ENCODE assay signal across 9 mouse cellular contexts in the genomic region with DNA sequence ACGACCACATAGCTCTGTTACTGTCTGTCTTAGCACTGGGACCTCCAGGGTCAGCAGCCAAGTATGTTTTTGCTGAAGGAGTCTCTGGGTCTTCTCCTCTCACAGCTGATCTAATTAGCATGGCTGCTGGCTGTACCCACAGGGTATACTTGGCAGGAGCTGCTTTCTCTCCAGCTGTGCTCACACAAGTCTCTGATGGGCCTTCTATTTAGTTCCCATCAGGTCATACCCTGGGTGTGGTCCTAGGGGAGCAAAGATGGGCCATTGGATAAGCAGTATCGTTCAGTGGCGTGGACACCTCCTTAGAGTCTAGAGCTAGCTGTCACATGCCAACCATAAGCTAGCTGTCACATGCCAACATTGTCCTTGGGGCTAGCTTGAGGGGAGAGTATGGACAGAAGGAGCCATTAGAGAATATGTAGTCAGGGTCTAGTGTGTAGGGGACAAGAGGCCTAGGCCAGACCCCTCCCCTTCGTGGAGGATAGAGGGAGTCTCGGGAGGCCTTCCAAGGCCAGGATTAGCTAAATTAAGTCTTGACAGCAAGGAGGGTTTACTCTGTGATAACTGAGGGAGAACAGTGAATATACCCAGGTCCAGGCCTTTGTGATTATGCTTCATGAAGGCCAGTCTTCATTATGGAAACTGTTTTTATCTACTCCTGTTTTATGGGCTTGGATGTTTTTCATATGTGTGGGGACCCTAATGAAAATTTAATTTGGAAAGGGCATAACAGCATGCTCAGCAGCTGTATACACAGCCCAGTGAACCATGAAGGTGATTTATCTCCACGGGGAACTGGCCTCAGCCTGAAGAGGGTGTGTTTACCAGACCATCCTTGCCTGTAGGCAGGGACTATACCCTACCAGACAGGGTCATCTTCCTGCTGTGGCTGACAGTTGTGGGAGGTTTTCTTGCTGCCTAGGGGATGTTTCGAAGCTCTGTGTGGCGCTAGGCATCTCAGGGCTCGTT.
DNase-seq lines count a peak whose midpoint lies in the region; ATAC-seq and TF ChIP-seq lines count a peak whose summit lies in the region.
"Had no signal": no experiment of that assay in that cellular context is flagged by ENCODE, and none has a peak within 500 bp of the region (broad histone marks: within the 10 kb centered on the region; RNA-seq: fewer than 3 reads in every experiment).

No protein-coding gene starts in this region.

- no peak overlapping the region for H3K4me3 ChIP-seq in liver, embryonic 12.5 days
- no peak overlapping the region for H3K4me3 ChIP-seq in kidney, postnatal 0 days (replicated peaks; ENCODE audit: low read depth, low read length)
- H3K4me3 ChIP-seq: forebrain, embryonic 15.5 days had no signal

- no peak for TF ChIP-seq CTCF in kidney, postnatal 0 days (IDR thresholded peaks at IDR 0.05; ENCODE audit: low read depth)

- no peaks in the 10 kb centered on the region for H3K9me3 ChIP-seq in liver, embryonic 12.5 days (replicated peaks)
- H3K9me3 ChIP-seq in kidney, postnatal 0 days (replicated peaks; ENCODE audit: low read length): no peaks in the 10 kb centered on the region
- H3K9me3 ChIP-seq: forebrain, embryonic 15.5 days had no signal

- 0 out of 2 replicates have a peak, but pooled peaks have one; percentile 26 for ATAC-seq in cerebellum, adult (ENCODE audit: insufficient number of reproducible peaks, low FRiP score, low TSS enrichment)
- peak; percentile 49 for ATAC-seq in liver, embryonic 12.5 days
- peak; percentile 92 for ATAC-seq in kidney, postnatal 0 days (replicated peaks; ENCODE audit: low FRiP score, low read depth)
- ATAC-seq: forebrain, embryonic 15.5 days had no signal

- H3K27ac ChIP-seq in liver, embryonic 12.5 days: no peak overlapping the region
- peak overlapping the region; percentile 75 for H3K27ac ChIP-seq in kidney, postnatal 0 days
- H3K27ac ChIP-seq: forebrain, embryonic 15.5 days had no signal

- H3K4me2 ChIP-seq in liver, embryonic 12.5 days: no peak overlapping the region
- H3K4me2 ChIP-seq in kidney, postnatal 0 days (ENCODE audit: low read length): no peak overlapping the region
- H3K4me2 ChIP-seq: forebrain, embryonic 15.5 days had no signal

- 54% methylated on average over 9 of the region's 9 CpGs for WGBS in liver, embryonic 12.5 days (ENCODE audit: insufficient replicate concordance)
- WGBS in kidney, postnatal 0 days: 32% methylated on average over 9 of the region's 9 CpGs

- no peak overlapping the region for H3K9ac ChIP-seq in liver, embryonic 12.5 days
- no peak overlapping the region for H3K9ac ChIP-seq in kidney, postnatal 0 days (ENCODE audit: low read depth, low read length)
- H3K9ac ChIP-seq: forebrain, embryonic 15.5 days had no signal

- peaks cover 5% of the 10 kb centered on the region; the same call in 1 of the 2 replicates for H3K27me3 ChIP-seq in liver, embryonic 12.5 days (replicated peaks)
- no peaks in the 10 kb centered on the region for H3K27me3 ChIP-seq in kidney, postnatal 0 days (ENCODE audit: insufficient read depth, low read length)
- H3K27me3 ChIP-seq: forebrain, embryonic 15.5 days had no signal

- no peak for DNase-seq in cerebellum, adult 9-10 months
- DNase-seq in liver: no peak
- DNase-seq in kidney, postnatal 0 days (ENCODE audit: low spot score): peak; percentile 78
- DNase-seq in retina, embryonic 14.5 days (ENCODE audit: low spot score): peak; percentile 59
- no peak for DNase-seq in right cerebral cortex, adult 2 months (ENCODE audit: low spot score in 2 of 2)
- no peak for DNase-seq in thymus, postnatal 14 days

- H3K4me1 ChIP-seq in liver, embryonic 12.5 days: no peaks in the 10 kb centered on the region
- peaks cover 8% of the 10 kb centered on the region; the same call in 1 of the 2 replicates for H3K4me1 ChIP-seq in kidney, postnatal 0 days (replicated peaks; ENCODE audit: insufficient read depth, low read length)
- H3K4me1 ChIP-seq: forebrain, embryonic 15.5 days had no signal

- no peaks in the 10 kb centered on the region for H3K36me3 ChIP-seq in liver, embryonic 12.5 days
- H3K36me3 ChIP-seq in kidney, postnatal 0 days (ENCODE audit: insufficient read depth, low read length): no peaks in the 10 kb centered on the region
- H3K36me3 ChIP-seq: forebrain, embryonic 15.5 days had no signal

Comparison
In these comparisons a context has a peak if more than half of its experiments do, and no peak if none do; other contexts are left out.
1. ATAC-seq: peak in every context shown above with its lines; median percentile 92 in kidney, postnatal 0 days; 49 in liver, embryonic 12.5 days; 26 in cerebellum, adult.
2. DNase-seq: peak in kidney, postnatal 0 days (single experiment) and retina, embryonic 14.5 days (single experiment); none in cerebellum, adult 9-10 months (single experiment), liver (single experiment), right cerebral cortex, adult 2 months (0 of 2) and thymus, postnatal 14 days (single experiment).